Mouse (Mus musculus): ENCODE measurements around the gene Ssbp3.

Ssbp3 gene

GRCm38 (mm10) chr4:106934931-106935582 lies 24.6 kb downstream of the Ssbp3 start:
- DNase-seq = peak; percentile 83 to 93

- DNase-seq = no peak
These were observed 25.1 kb downstream of the Ssbp3 start for GRCm38 (mm10) chr4:106935583-106935935.

GRCm38 (mm10) chr4:106936041-106936440 lies 25.5 kb downstream of the Ssbp3 start:
- no peak for DNase-seq

- no peak for DNase-seq
These were observed 26.2 kb downstream of the Ssbp3 start for GRCm38 (mm10) chr4:106936741-106937140.

GRCm38 (mm10) chr4:106938506-106939222 lies 28.2 kb downstream of the Ssbp3 start:
- DNase-seq = no peak

- peak; percentile 90 to 93 for DNase-seq
These were observed 28.9 kb downstream of the Ssbp3 start for GRCm38 (mm10) chr4:106939223-106939918.

- DNase-seq = peak in 1 of 2 experiments; percentile 47
These were observed 29.4 kb downstream of the Ssbp3 start for GRCm38 (mm10) chr4:106939919-106940227.

- no peak for DNase-seq
These were observed 30.4 kb downstream of the Ssbp3 start for GRCm38 (mm10) chr4:106940945-106941344.

GRCm38 (mm10) chr4:106941475-106941874 lies 31.0 kb downstream of the Ssbp3 start:
- no peak for DNase-seq

- no peak for DNase-seq
These were observed 32.0 kb downstream of the Ssbp3 start for GRCm38 (mm10) chr4:106942491-106942890.

GRCm38 (mm10) chr4:106943627-106944026 lies 33.1 kb downstream of the Ssbp3 start:
- peak in 1 of 2 experiments; percentile 66 for DNase-seq

GRCm38 (mm10) chr4:106944898-106945297 lies 34.4 kb downstream of the Ssbp3 start:
- no peak for DNase-seq

GRCm38 (mm10) chr4:106947741-106948140 lies 37.2 kb downstream of the Ssbp3 start:
- DNase-seq = no peak

- DNase-seq = no peak
These were observed 38.0 kb downstream of the Ssbp3 start for GRCm38 (mm10) chr4:106948546-106948945.

GRCm38 (mm10) chr4:106949200-106949599 lies 38.7 kb downstream of the Ssbp3 start:
- no peak for DNase-seq

- no peak for DNase-seq
These were observed 40.3 kb downstream of the Ssbp3 start for GRCm38 (mm10) chr4:106950801-106951200.

GRCm38 (mm10) chr4:106951455-106951854 lies 41.0 kb downstream of the Ssbp3 start:
- no peak for DNase-seq

- DNase-seq = no peak
These were observed 42.7 kb downstream of the Ssbp3 start for GRCm38 (mm10) chr4:106953221-106953620.

GRCm38 (mm10) chr4:106953760-106954159 lies 43.3 kb downstream of the Ssbp3 start:
- peak; percentile 90 to 91 for DNase-seq

- DNase-seq = peak; percentile 73 to 80
These were observed 45.5 kb downstream of the Ssbp3 start for GRCm38 (mm10) chr4:106955729-106956712.

- DNase-seq = no peak
These were observed 47.6 kb downstream of the Ssbp3 start for GRCm38 (mm10) chr4:106958117-106958516.

- DNase-seq = no peak
These were observed 48.1 kb downstream of the Ssbp3 start for GRCm38 (mm10) chr4:106958561-106958960.

Data from cerebellum, postnatal 14 days (tissue).